Comparison of ENCODE assay signal across 17 mouse cellular contexts in genomic region chr10:22710173-22710777, GRCm38 (mm10). TPM values are rescaled to one million over a fixed set of nuclear protein-coding genes. Genes with fewer than 3 reads are reported as not detected.
DNase-seq lines count a peak whose midpoint lies in the region; ATAC-seq and TF ChIP-seq lines count a peak whose summit lies in the region.
"Had no signal": no experiment of that assay in that cellular context is flagged by ENCODE, and none has a peak within 500 bp of the region (broad histone marks: within the 10 kb centered on the region; RNA-seq: fewer than 3 reads in every experiment).

No protein-coding gene starts in this region.

- TF ChIP-seq POLR2A in cerebellum, adult 2 months (IDR thresholded peaks at IDR 0.05; ENCODE audit: borderline replicate concordance, insufficient read depth, low read length), result no peak

- 0 out of 2 replicates have a peak overlapping the region, but pooled peaks have one; percentile 62 for H3K27ac ChIP-seq in cerebellum, adult 2 months (ENCODE audit: insufficient read depth, low read length)
- H3K27ac ChIP-seq in hindbrain, postnatal 0 days, result no peak overlapping the region
- H3K27ac ChIP-seq in hindbrain, embryonic 11.5 days (ENCODE audit: low read depth, low read length), result no peak overlapping the region
- no peak overlapping the region for H3K27ac ChIP-seq in midbrain, embryonic 13.5 days
- no peak overlapping the region for H3K27ac ChIP-seq in midbrain, embryonic 16.5 days (ENCODE audit: low read length)
- H3K27ac ChIP-seq in stomach, embryonic 15.5 days, result no peak overlapping the region
- H3K27ac ChIP-seq: macrophage had no signal

- peaks cover 11% of the 10 kb centered on the region for H3K4me1 ChIP-seq in cerebellum, adult 2 months (ENCODE audit: control insufficient read depth, insufficient read depth, low read length)
- no peaks in the 10 kb centered on the region for H3K4me1 ChIP-seq in hindbrain, postnatal 0 days (ENCODE audit: insufficient read depth, low read length)
- H3K4me1 ChIP-seq in hindbrain, embryonic 11.5 days (replicated peaks; ENCODE audit: control insufficient read depth, insufficient read depth, low read length), result no peaks in the 10 kb centered on the region
- H3K4me1 ChIP-seq in midbrain, embryonic 13.5 days (replicated peaks), result 0 out of 2 replicates have a peak, but pooled peaks cover 4% of the 10 kb centered on the region
- H3K4me1 ChIP-seq in midbrain, embryonic 16.5 days (ENCODE audit: control insufficient read depth, insufficient read depth, low read length), result no peaks in the 10 kb centered on the region
- no peaks in the 10 kb centered on the region for H3K4me1 ChIP-seq in stomach, embryonic 15.5 days

- peaks cover 34% of the 10 kb centered on the region for H3K36me3 ChIP-seq in hindbrain, postnatal 0 days (ENCODE audit: insufficient read depth, low read length)
- H3K36me3 ChIP-seq in hindbrain, embryonic 11.5 days (ENCODE audit: control insufficient read depth, insufficient read depth, low read length), result peaks cover 5% of the 10 kb centered on the region; the same call in 1 of the 2 replicates
- peaks cover 56% of the 10 kb centered on the region for H3K36me3 ChIP-seq in midbrain, embryonic 13.5 days
- peaks cover 11% of the 10 kb centered on the region for H3K36me3 ChIP-seq in midbrain, embryonic 16.5 days (ENCODE audit: control insufficient read depth, insufficient read depth, low read length)
- H3K36me3 ChIP-seq in stomach, embryonic 15.5 days, result peaks cover 8% of the 10 kb centered on the region; the same call in 1 of the 2 replicates

- no peaks in the 10 kb centered on the region for H3K27me3 ChIP-seq in cerebellum, adult 2 months (ENCODE audit: control insufficient read depth, insufficient read depth, low read length)
- H3K27me3 ChIP-seq in hindbrain, postnatal 0 days (ENCODE audit: insufficient read depth, low read length), result no peaks in the 10 kb centered on the region
- no peaks in the 10 kb centered on the region for H3K27me3 ChIP-seq in hindbrain, embryonic 11.5 days (ENCODE audit: control insufficient read depth, insufficient read depth, low read length)
- H3K27me3 ChIP-seq in midbrain, embryonic 13.5 days, result no peaks in the 10 kb centered on the region
- no peaks in the 10 kb centered on the region for H3K27me3 ChIP-seq in midbrain, embryonic 16.5 days (ENCODE audit: control insufficient read depth, insufficient read depth, low read depth, low read length)
- H3K27me3 ChIP-seq in stomach, embryonic 15.5 days (replicated peaks), result no peaks in the 10 kb centered on the region
- H3K27me3 ChIP-seq: CH12.LX; heart, embryonic 12.5 days had no signal

- no peak overlapping the region for H3K9ac ChIP-seq in hindbrain, postnatal 0 days (replicated peaks; ENCODE audit: low read length)
- H3K9ac ChIP-seq in hindbrain, embryonic 11.5 days (ENCODE audit: low read depth, low read length), result no peak overlapping the region
- H3K9ac ChIP-seq in midbrain, embryonic 13.5 days (replicated peaks), result no peak overlapping the region
- H3K9ac ChIP-seq in midbrain, embryonic 16.5 days (ENCODE audit: low read depth, low read length), result no peak overlapping the region
- no peak overlapping the region for H3K9ac ChIP-seq in stomach, embryonic 15.5 days
- H3K9ac ChIP-seq: heart, embryonic 12.5 days had no signal

- peak; percentile 52 for ATAC-seq in hindbrain, postnatal 0 days
- no peak for ATAC-seq in hindbrain, embryonic 11.5 days (ENCODE audit: low FRiP score)
- ATAC-seq in midbrain, embryonic 13.5 days, result peak; percentile 41; the same call in 1 of the 2 replicates
- ATAC-seq in midbrain, embryonic 16.5 days, result no peak
- 0 out of 2 replicates have a peak, but pooled peaks have one; percentile 14 for ATAC-seq in stomach, embryonic 15.5 days (ENCODE audit: insufficient read depth, low FRiP score, low read depth)

- 0 out of 2 replicates have a peak, but pooled peaks have one; percentile 8 for TF ChIP-seq CTCF in cerebellum, adult 2 months (IDR thresholded peaks at IDR 0.05; ENCODE audit: borderline replicate concordance, insufficient read depth, low read depth, low read length)
- peak; percentile 54 for TF ChIP-seq CTCF in hindbrain, postnatal 0 days (IDR thresholded peaks at IDR 0.05; ENCODE audit: low read depth)

- WGBS in cerebellum, adult 2 months, result 61% methylated on average over 13 of the region's 13 CpGs
- WGBS in hindbrain, postnatal 0 days, result 69% methylated on average over 13 of the region's 13 CpGs
- WGBS in hindbrain, embryonic 11.5 days, result 84% methylated on average over 13 of the region's 13 CpGs
- 84% methylated on average over 13 of the region's 13 CpGs for WGBS in midbrain, embryonic 13.5 days
- 82% methylated on average over 13 of the region's 13 CpGs for WGBS in midbrain, embryonic 16.5 days
- 87% methylated on average over 13 of the region's 13 CpGs for WGBS in stomach, embryonic 15.5 days

- no peak overlapping the region for H3K4me2 ChIP-seq in hindbrain, postnatal 0 days (ENCODE audit: low read depth, low read length)
- H3K4me2 ChIP-seq in hindbrain, embryonic 11.5 days (replicated peaks; ENCODE audit: low read depth, low read length), result no peak overlapping the region
- no peak overlapping the region for H3K4me2 ChIP-seq in midbrain, embryonic 13.5 days (replicated peaks)
- no peak overlapping the region for H3K4me2 ChIP-seq in midbrain, embryonic 16.5 days (ENCODE audit: low read length)
- no peak overlapping the region for H3K4me2 ChIP-seq in stomach, embryonic 15.5 days
- H3K4me2 ChIP-seq: heart, embryonic 12.5 days had no signal

- peak in 1 of 2 experiments; percentile 21 for DNase-seq in cerebellum, adult 2 months
- no peak for DNase-seq in cerebellum, adult 11-12 months
- DNase-seq in hindbrain, postnatal 0 days (ENCODE audit: low spot score), result peak; percentile 39
- DNase-seq in hindbrain, embryonic 11.5 days (ENCODE audit: low spot score), result no peak
- no peak for DNase-seq in right cerebral cortex, postnatal 14 days
- DNase-seq: cerebellum, adult 8-10 months; heart, postnatal 36 days; kidney, adult 2 months; liver; lung, adult 18-20 months; retina, postnatal 1 day had no signal

- H3K4me3 ChIP-seq in cerebellum, adult 2 months (replicated peaks; ENCODE audit: insufficient read depth, low read depth, low read length), result no peak overlapping the region
- no peak overlapping the region for H3K4me3 ChIP-seq in hindbrain, postnatal 0 days (ENCODE audit: low read length)
- no peak overlapping the region for H3K4me3 ChIP-seq in hindbrain, embryonic 11.5 days (ENCODE audit: low read depth, low read length)
- H3K4me3 ChIP-seq in midbrain, embryonic 13.5 days (replicated peaks), result no peak overlapping the region
- no peak overlapping the region for H3K4me3 ChIP-seq in midbrain, embryonic 16.5 days (ENCODE audit: low read depth, low read length)
- H3K4me3 ChIP-seq in stomach, embryonic 15.5 days (replicated peaks), result no peak overlapping the region
- H3K4me3 ChIP-seq: heart, embryonic 12.5 days had no signal

- H3K9me3 ChIP-seq in hindbrain, postnatal 0 days (ENCODE audit: low read length), result no peaks in the 10 kb centered on the region
- H3K9me3 ChIP-seq in hindbrain, embryonic 11.5 days (ENCODE audit: control insufficient read depth, low read length), result no peaks in the 10 kb centered on the region
- H3K9me3 ChIP-seq in midbrain, embryonic 13.5 days, result no peaks in the 10 kb centered on the region
- no peaks in the 10 kb centered on the region for H3K9me3 ChIP-seq in midbrain, embryonic 16.5 days (replicated peaks; ENCODE audit: control insufficient read depth, low read length, poor library complexity, severe bottlenecking)
- no peaks in the 10 kb centered on the region for H3K9me3 ChIP-seq in stomach, embryonic 15.5 days
- H3K9me3 ChIP-seq: heart, embryonic 12.5 days had no signal

RNA-seq across cellular contexts. Expression of gene Tbpl1, which starts 21.5 kb away (rescaled TPM):
- polyA plus RNA-seq in cerebellum, adult 2 months (2012; rRNA removed), result 57.6 and 64.2 TPM in 2 replicates
- 30.1 and 39.6 TPM in 2 replicates for total RNA-seq in hindbrain, postnatal 0 days (2014; rRNA removed)
- 58.3 and 63.3 TPM in 2 replicates for polyA plus RNA-seq in hindbrain, postnatal 0 days (2015; fragmentation: Nextera tagmentation; extraction: Ambion mirVana)
- 125 and 128 TPM in 2 replicates for polyA plus RNA-seq in hindbrain, embryonic 11.5 days (2014; fragmentation: Nextera tagmentation; extraction: Ambion mirVana)
- 124 and 127 TPM in 2 replicates for polyA plus RNA-seq in midbrain, embryonic 13.5 days (2015; fragmentation: Nextera tagmentation; extraction: Ambion mirVana)
- 88.8 and 99.7 TPM in 2 replicates for polyA plus RNA-seq in midbrain, embryonic 16.5 days (2015; fragmentation: Nextera tagmentation; extraction: Ambion mirVana)
- polyA plus RNA-seq in stomach, embryonic 15.5 days (2015; fragmentation: Nextera tagmentation; extraction: Ambion mirVana), result 50.6 and 56.0 TPM in 2 replicates

Comparison
In these comparisons a context has a peak if more than half of its experiments do, and no peak if none do; other contexts are left out.
1. ATAC-seq: peak in hindbrain, postnatal 0 days (single experiment), midbrain, embryonic 13.5 days (single experiment) and stomach, embryonic 15.5 days (single experiment); none in hindbrain, embryonic 11.5 days (single experiment) and midbrain, embryonic 16.5 days (single experiment).